In genomic region chr17:63498717-63499635, GRCm38 (mm10) we compare ENCODE assay signal across 7 mouse cellular contexts. TPM values are rescaled to one million over a fixed set of nuclear protein-coding genes. Genes with fewer than 3 reads are reported as not detected.
DNase-seq lines count a peak whose midpoint lies in the region; ATAC-seq lines count a peak whose summit lies in the region.

No protein-coding gene starts in this region.

- H3K4me1 ChIP-seq in hindbrain, embryonic 14.5 days (replicated peaks; ENCODE audit: control insufficient read depth, insufficient read depth, low read length), result peaks cover 53% of the 10 kb centered on the region
- peaks cover 46% of the 10 kb centered on the region for H3K4me1 ChIP-seq in limb, embryonic 13.5 days
- H3K4me1 ChIP-seq in midbrain, embryonic 14.5 days (ENCODE audit: control insufficient read depth, insufficient read depth, low read length), result peaks cover 34% of the 10 kb centered on the region

- H3K9ac ChIP-seq in hindbrain, embryonic 14.5 days, result peak overlapping the region; percentile 99
- H3K9ac ChIP-seq in limb, embryonic 13.5 days, result peak overlapping the region; percentile 99
- H3K9ac ChIP-seq in midbrain, embryonic 14.5 days (replicated peaks; ENCODE audit: low read length), result peak overlapping the region; percentile 99

- DNase-seq in NIH3T3 (ENCODE audit: low read depth), result peak; percentile 74
- DNase-seq in cerebellum, adult 11 months, result peak; percentile 44
- peak; percentile 47 for DNase-seq in forelimb bud, embryonic 11.5 days (ENCODE audit: low read depth, low spot score)
- DNase-seq in hindbrain, embryonic 14.5 days (ENCODE audit: low spot score), result peak; percentile 37
- peak; percentile 76 for DNase-seq in midbrain, embryonic 14.5 days
- peak; percentile 10 to 38 for DNase-seq in spleen, postnatal 14 days (ENCODE audit: low spot score in 2 of 2)

- peak overlapping the region; percentile 99 for H3K27ac ChIP-seq in hindbrain, embryonic 14.5 days
- peak overlapping the region; percentile 99 for H3K27ac ChIP-seq in limb, embryonic 13.5 days
- peak overlapping the region; percentile 98 for H3K27ac ChIP-seq in midbrain, embryonic 14.5 days (replicated peaks; ENCODE audit: low read depth, low read length)

- no peaks in the 10 kb centered on the region for H3K9me3 ChIP-seq in hindbrain, embryonic 14.5 days (ENCODE audit: control insufficient read depth, low read length)
- H3K9me3 ChIP-seq in limb, embryonic 13.5 days, result no peaks in the 10 kb centered on the region
- no peaks in the 10 kb centered on the region for H3K9me3 ChIP-seq in midbrain, embryonic 14.5 days (ENCODE audit: control insufficient read depth, low read length)

- H3K27me3 ChIP-seq in hindbrain, embryonic 14.5 days (ENCODE audit: control insufficient read depth, insufficient read depth, low read length), result no peaks in the 10 kb centered on the region
- no peaks in the 10 kb centered on the region for H3K27me3 ChIP-seq in limb, embryonic 13.5 days
- no peaks in the 10 kb centered on the region for H3K27me3 ChIP-seq in midbrain, embryonic 14.5 days (ENCODE audit: control insufficient read depth, insufficient read depth, low read length)

- WGBS in hindbrain, embryonic 14.5 days, result under 1% methylated on average over 64 of the region's 90 CpGs
- WGBS in limb, embryonic 13.5 days, result under 1% methylated on average over 36 of the region's 90 CpGs
- under 1% methylated on average over 55 of the region's 90 CpGs for WGBS in midbrain, embryonic 14.5 days

- peak overlapping the region; percentile 68 for H3K4me2 ChIP-seq in hindbrain, embryonic 14.5 days (replicated peaks)
- peak overlapping the region; percentile 81 for H3K4me2 ChIP-seq in limb, embryonic 13.5 days (replicated peaks)
- peak overlapping the region; percentile 79 for H3K4me2 ChIP-seq in midbrain, embryonic 14.5 days (ENCODE audit: low read length)

- H3K36me3 ChIP-seq in hindbrain, embryonic 14.5 days (replicated peaks; ENCODE audit: control insufficient read depth, insufficient read depth), result no peaks in the 10 kb centered on the region
- H3K36me3 ChIP-seq in limb, embryonic 13.5 days, result no peaks in the 10 kb centered on the region; the same call in 1 of the 2 replicates
- no peaks in the 10 kb centered on the region for H3K36me3 ChIP-seq in midbrain, embryonic 14.5 days (ENCODE audit: control insufficient read depth, insufficient read depth, low read length)

- peak; percentile 78 for ATAC-seq in hindbrain, embryonic 14.5 days (ENCODE audit: low FRiP score)
- peak; percentile 57 for ATAC-seq in limb, embryonic 13.5 days (ENCODE audit: low FRiP score, low read depth)
- peak; percentile 70 for ATAC-seq in midbrain, embryonic 14.5 days (ENCODE audit: low FRiP score, low TSS enrichment)

- peak overlapping the region; percentile 96 for H3K4me3 ChIP-seq in hindbrain, embryonic 14.5 days (replicated peaks; ENCODE audit: low read length)
- peak overlapping the region; percentile 83 for H3K4me3 ChIP-seq in limb, embryonic 13.5 days
- H3K4me3 ChIP-seq in midbrain, embryonic 14.5 days (replicated peaks; ENCODE audit: low read depth, low read length), result peak overlapping the region; percentile 96

RNA-seq across cellular contexts. Expression of gene Fbxl17, which starts 0.8 kb away (rescaled TPM):
- polyA plus RNA-seq in hindbrain, embryonic 14.5 days (2014; fragmentation: Nextera tagmentation; extraction: Ambion mirVana), result 14.5 and 22.3 TPM in 2 replicates
- 7.0 and 8.1 TPM in 2 replicates for polyA plus RNA-seq in limb, embryonic 13.5 days (2015; fragmentation: Nextera tagmentation; extraction: Ambion mirVana)
- polyA plus RNA-seq in midbrain, embryonic 14.5 days (2014; fragmentation: Nextera tagmentation; extraction: Ambion mirVana), result 41.4 and 53.5 TPM in 2 replicates

Comparison
In these comparisons a context has a peak if more than half of its experiments do, and no peak if none do; other contexts are left out.
1. Peak in every context shown above with its lines: DNase-seq, ATAC-seq, H3K4me3 ChIP-seq and H3K27ac ChIP-seq.
2. DNase-seq: peak in every context shown above with its lines; median percentile 76 in midbrain, embryonic 14.5 days; 74 in NIH3T3; 47 in forelimb bud, embryonic 11.5 days; 44 in cerebellum, adult 11 months; 37 in hindbrain, embryonic 14.5 days; 24 in spleen, postnatal 14 days.